Mouse (Mus musculus) forebrain, embryonic 16.5 days (tissue): ENCODE results near the gene A830031A19Rik. TPM values are rescaled to one million over a fixed set of nuclear protein-coding genes. Genes with fewer than 3 reads are reported as not detected.

Experiments
- ATAC-seq: fragments of 200-750 bp; cut with Nextera tagmentation; 2 replicates; pipeline ENCODE4 v1.8.0; 2017; ENCODE audit warnings: mild to moderate bottlenecking, moderate library complexity
- H3K27ac ChIP-seq: fragments of 300-500 bp; sonication (generic); 2 replicates; pipeline ENCODE4 v1.5.1; 2014; ENCODE audit warnings: low read length, control low read depth
- H3K27me3 ChIP-seq: fragments of 300-500 bp; sonication (generic); replicated peaks from 2 replicates; pipeline ENCODE4 v1.6.1; 2014; ENCODE audit warnings: low read length; ENCODE audit not compliant: control insufficient read depth, insufficient read depth
- H3K36me3 ChIP-seq: fragments of 300-500 bp; sonication (generic); 2 replicates; pipeline ENCODE4 v1.6.1; 2014; ENCODE audit not compliant: control insufficient read depth, insufficient read depth
- H3K4me1 ChIP-seq: fragments of 300-500 bp; sonication (generic); replicated peaks from 2 replicates; pipeline ENCODE4 v1.6.1; 2014; ENCODE audit warnings: low read length; ENCODE audit not compliant: control insufficient read depth, insufficient read depth
- H3K4me2 ChIP-seq: fragments of 300-500 bp; sonication (generic); 2 replicates; pipeline ENCODE4 v1.6.1; 2014; ENCODE audit warnings: mild to moderate bottlenecking, low read length, control low read depth
- H3K4me3 ChIP-seq: fragments of 300-500 bp; sonication (generic); replicated peaks from 2 replicates; pipeline ENCODE4 v1.5.1; 2014; ENCODE audit warnings: mild to moderate bottlenecking, low read length, control low read depth
- H3K9ac ChIP-seq: fragments of 300-500 bp; sonication (generic); replicated peaks from 2 replicates; pipeline ENCODE4 v1.6.1; 2014; ENCODE audit warnings: low read depth, low read length, control low read depth
- H3K9me3 ChIP-seq: fragments of 300-500 bp; sonication (generic); 2 replicates; pipeline ENCODE4 v1.6.1; 2016; ENCODE audit warnings: low read length; ENCODE audit not compliant: control insufficient read depth
- WGBS: fragments of 180-500 bp; shearing (Covaris S2); extraction: QIAGEN DNeasy Blood & Tissue Kit; methylation state at CpG from one replicate; pipeline ENCODE4 v1.1.7; 2014; 5-methylcytosine and 5-hydroxymethylcytosine counted together
- polyA plus RNA-seq: library from polyadenylated mRNA; unstranded; fragments of >200 nt; fragmentation: Nextera tagmentation; extraction: Ambion mirVana; gene quantifications from 2 replicates; pipeline ENCODE4 v1.2.1, GENCODE M21; 2015

A830031A19Rik gene
- polyA plus RNA-seq, 1 experiment from 2014 or later: not detected

GRCm38 (mm10) chr11:24090443-24090842 is 15.6 kb upstream of the A830031A19Rik start:
- peak overlapping the region; percentile 61 for H3K27ac ChIP-seq
- no peaks in the 10 kb centered on the region for H3K9me3 ChIP-seq
- 51% methylated on average over 4 of the region's 4 CpGs for WGBS
- H3K9ac ChIP-seq: peak overlapping the region; percentile 5
- peak overlapping the region; percentile 18; the same call in 1 of the 2 replicates for H3K4me3 ChIP-seq
- no peak for ATAC-seq
- peak overlapping the region; percentile 58 for H3K4me2 ChIP-seq
- peaks cover 90% of the 10 kb centered on the region for H3K4me1 ChIP-seq
- H3K36me3 ChIP-seq: peaks cover 15% of the 10 kb centered on the region
- no peaks in the 10 kb centered on the region for H3K27me3 ChIP-seq

DNA sequence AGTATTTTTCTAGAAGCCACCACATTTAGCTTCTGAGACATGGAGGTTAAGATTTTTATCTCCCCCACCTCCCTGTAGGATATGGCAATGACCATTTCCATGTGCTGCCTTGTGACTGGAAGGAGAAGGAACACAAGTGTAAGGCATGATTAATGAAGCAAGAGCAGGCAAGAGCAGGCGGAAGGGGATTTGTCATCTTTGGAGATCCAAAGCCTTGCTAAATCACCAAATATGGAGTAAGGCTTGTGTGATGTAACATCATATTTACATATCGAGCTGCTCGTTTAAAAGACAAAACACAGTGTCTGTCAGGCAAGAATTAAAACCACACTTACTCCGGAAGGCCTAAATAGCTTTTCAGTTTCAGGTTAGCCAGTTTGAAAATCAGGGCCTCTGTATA is 12.2 kb upstream of the A830031A19Rik start:
- peak overlapping the region; percentile 58 for H3K4me2 ChIP-seq
- peak overlapping the region; percentile 26 for H3K4me3 ChIP-seq
- no peaks in the 10 kb centered on the region for H3K9me3 ChIP-seq
- ATAC-seq: no peak
- H3K4me1 ChIP-seq: peaks cover 79% of the 10 kb centered on the region
- 46% methylated on average over 4 of the region's 4 CpGs for WGBS
- peaks cover 15% of the 10 kb centered on the region for H3K36me3 ChIP-seq
- peak overlapping the region; percentile 58 for H3K9ac ChIP-seq
- H3K27me3 ChIP-seq: no peaks in the 10 kb centered on the region
- H3K27ac ChIP-seq: peak overlapping the region; percentile 86

GRCm38 (mm10) chr11:24085986-24086385 is 11.1 kb upstream of the A830031A19Rik start:
- Histone ChIP-seq H3K27me3 (no peaks in the 10 kb centered on the region), H3K4me1 (peaks cover 71% of the 10 kb centered on the region), H3K9me3 (no peaks in the 10 kb centered on the region), H3K4me3 (peak overlapping the region; percentile 26), H3K36me3 (peaks cover 15% of the 10 kb centered on the region), H3K4me2 (peak overlapping the region; percentile 58), H3K27ac (peak overlapping the region; percentile 86), H3K9ac (peak overlapping the region; percentile 58)
- ATAC-seq: no peak
- WGBS: 45% methylated on average over 6 of the region's 6 CpGs

DNA sequence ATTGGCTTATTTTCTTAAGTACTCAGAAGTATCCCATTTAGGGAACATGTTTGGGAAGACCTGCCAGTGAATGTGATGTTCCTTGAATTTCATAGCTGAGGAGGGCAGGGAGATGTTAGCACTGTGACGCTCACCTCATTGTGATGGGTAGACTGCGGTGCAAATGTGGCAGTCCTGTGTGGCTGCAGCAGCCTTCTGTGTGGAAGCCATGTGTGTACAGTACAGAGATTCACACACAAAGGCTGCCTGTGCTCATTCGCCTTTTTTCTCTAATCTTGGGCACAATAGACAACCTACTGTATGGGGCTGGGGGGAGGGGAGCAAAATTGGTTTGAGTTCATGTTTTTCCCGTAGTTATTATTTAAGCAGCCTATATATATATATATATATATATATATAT is 9.7 kb upstream of the A830031A19Rik start:
- no peak for ATAC-seq
- Histone ChIP-seq H3K4me3 (peak overlapping the region; percentile 30), H3K4me2 (peak overlapping the region; percentile 67), H3K36me3 (peaks cover 15% of the 10 kb centered on the region), H3K9me3 (no peaks in the 10 kb centered on the region), H3K27ac (peak overlapping the region; percentile 89), H3K27me3 (no peaks in the 10 kb centered on the region), H3K9ac (peak overlapping the region; percentile 58), H3K4me1 (peaks cover 58% of the 10 kb centered on the region)
- 12% methylated on average over 4 of the region's 4 CpGs for WGBS

DNA sequence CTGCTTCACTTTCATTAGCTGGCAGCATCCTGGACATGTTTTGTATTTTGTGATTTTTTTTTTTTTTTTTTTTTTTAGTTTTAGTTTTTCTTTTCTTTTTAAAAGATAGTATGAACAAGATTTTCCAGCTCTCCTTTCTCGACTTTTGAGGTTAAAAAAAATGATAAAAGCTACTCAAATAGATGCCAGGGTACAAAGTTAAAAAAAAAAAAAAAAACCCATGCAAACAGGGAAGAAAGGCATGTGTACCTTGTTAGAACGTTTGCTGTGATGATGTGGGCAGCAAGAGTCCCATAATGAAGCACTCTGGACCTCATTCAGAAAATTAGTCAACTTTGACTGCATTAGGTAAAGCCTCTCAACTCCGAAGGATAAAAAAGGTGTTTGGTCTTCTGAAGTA is 9.2 kb upstream of the A830031A19Rik start:
- Histone ChIP-seq H3K27ac (peak overlapping the region; percentile 89), H3K9ac (peak overlapping the region; percentile 58), H3K4me1 (peaks cover 53% of the 10 kb centered on the region), H3K4me2 (peak overlapping the region; percentile 67), H3K27me3 (no peaks in the 10 kb centered on the region), H3K9me3 (no peaks in the 10 kb centered on the region), H3K36me3 (peaks cover 15% of the 10 kb centered on the region), H3K4me3 (peak overlapping the region; percentile 30)
- ATAC-seq: no peak
- WGBS: 27% methylated on average over 3 of the region's 3 CpGs

DNA sequence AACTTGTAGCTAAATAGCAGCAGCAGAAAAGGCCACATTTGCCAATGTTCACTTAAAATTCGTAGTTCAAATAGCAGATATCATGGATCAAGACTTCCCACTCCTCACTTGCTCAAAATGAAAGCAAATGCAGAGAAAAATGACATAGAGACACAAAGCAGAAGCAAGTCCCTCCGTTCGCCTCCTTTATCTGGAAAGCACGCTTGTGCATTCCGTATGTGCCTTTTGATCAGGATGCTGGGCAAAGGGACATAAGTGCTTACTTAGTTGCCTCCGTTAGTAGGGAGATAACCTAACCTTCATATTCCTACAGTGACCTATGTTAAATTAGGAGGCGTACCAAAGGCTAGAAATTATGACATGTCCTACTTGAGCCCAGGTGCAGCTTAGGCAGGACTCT is 8.6 kb upstream of the A830031A19Rik start:
- H3K9me3 ChIP-seq: no peaks in the 10 kb centered on the region
- WGBS: 25% methylated on average over 7 of the region's 7 CpGs
- ATAC-seq: no peak
- H3K27me3 ChIP-seq: no peaks in the 10 kb centered on the region
- peak overlapping the region; percentile 63 for H3K9ac ChIP-seq
- H3K4me1 ChIP-seq: peaks cover 46% of the 10 kb centered on the region
- H3K4me2 ChIP-seq: peak overlapping the region; percentile 63
- H3K4me3 ChIP-seq: peak overlapping the region; percentile 38
- peaks cover 15% of the 10 kb centered on the region for H3K36me3 ChIP-seq
- H3K27ac ChIP-seq: peak overlapping the region; percentile 86

DNA sequence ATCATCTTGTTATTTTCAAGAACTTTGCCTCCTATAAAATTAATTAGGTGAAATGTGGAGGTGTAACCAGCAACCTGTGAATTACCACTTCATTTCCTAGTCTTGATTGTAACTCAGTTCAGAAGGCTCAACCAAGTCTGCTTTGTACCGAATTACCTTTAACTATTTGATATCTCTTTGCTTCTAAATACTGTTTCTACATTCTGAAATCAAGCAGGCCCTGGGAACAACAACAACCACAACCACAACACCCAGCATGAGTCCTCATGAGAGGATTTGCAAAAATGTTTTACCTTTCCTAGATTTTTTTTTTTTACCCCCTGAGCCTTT is 8.2 kb upstream of the A830031A19Rik start:
- no peaks in the 10 kb centered on the region for H3K27me3 ChIP-seq
- WGBS: 14% methylated on average over 1 of the region's 1 CpGs
- peak overlapping the region; percentile 63 for H3K9ac ChIP-seq
- peaks cover 15% of the 10 kb centered on the region for H3K36me3 ChIP-seq
- peaks cover 43% of the 10 kb centered on the region for H3K4me1 ChIP-seq
- peak overlapping the region; percentile 63 for H3K4me2 ChIP-seq
- ATAC-seq: no peak
- no peaks in the 10 kb centered on the region for H3K9me3 ChIP-seq
- peak overlapping the region; percentile 38 for H3K4me3 ChIP-seq
- peak overlapping the region; percentile 86 for H3K27ac ChIP-seq

DNA sequence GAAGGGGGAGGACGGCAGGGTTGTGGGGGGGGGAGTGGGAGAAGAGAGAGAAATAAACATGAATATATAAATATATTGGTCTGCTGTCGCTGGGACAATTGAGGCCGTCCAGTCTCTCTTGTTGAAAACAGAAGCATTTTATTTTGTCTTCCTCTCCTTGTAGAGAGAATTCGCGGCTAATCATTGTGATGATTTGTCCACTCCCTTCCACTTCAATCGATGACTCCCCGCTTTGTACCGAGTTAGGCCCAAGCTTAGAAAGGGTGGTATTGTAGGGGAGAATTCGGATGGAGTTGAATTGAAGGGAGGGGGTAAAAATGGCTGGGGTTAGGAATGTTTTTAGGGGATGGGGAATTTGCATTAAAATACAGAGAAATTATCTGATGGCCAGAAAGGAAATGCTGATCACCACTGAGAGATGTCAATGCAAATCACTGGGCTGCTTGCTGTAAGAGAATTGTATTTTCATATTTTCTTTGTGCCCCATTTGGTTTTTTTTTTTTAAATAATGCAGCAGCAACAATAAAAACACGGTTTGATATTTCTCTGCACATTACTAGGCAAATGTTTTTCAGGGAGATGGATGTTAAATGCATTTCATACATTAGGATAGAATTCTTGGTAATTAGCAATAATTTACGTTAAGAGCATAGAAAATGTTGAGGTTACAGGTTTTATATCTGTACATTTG is 7.7 kb upstream of the A830031A19Rik start:
- no peak for ATAC-seq
- peaks cover 10% of the 10 kb centered on the region for H3K36me3 ChIP-seq
- no peaks in the 10 kb centered on the region for H3K27me3 ChIP-seq
- peaks cover 38% of the 10 kb centered on the region for H3K4me1 ChIP-seq
- peak overlapping the region; percentile 93 for H3K9ac ChIP-seq
- WGBS: 7% methylated on average over 11 of the region's 11 CpGs
- peak overlapping the region; percentile 63 for H3K4me2 ChIP-seq
- H3K9me3 ChIP-seq: no peaks in the 10 kb centered on the region
- H3K4me3 ChIP-seq: peak overlapping the region; percentile 70
- peak overlapping the region; percentile 99 for H3K27ac ChIP-seq

GRCm38 (mm10) chr11:24081687-24082384 is 7.0 kb upstream of the A830031A19Rik start:
- H3K4me1 ChIP-seq: peaks cover 31% of the 10 kb centered on the region
- peak; percentile 11; the same call in 1 of the 2 replicates for ATAC-seq
- peak overlapping the region; percentile 63 for H3K4me2 ChIP-seq
- H3K27ac ChIP-seq: peak overlapping the region; percentile 99
- no peaks in the 10 kb centered on the region for H3K9me3 ChIP-seq
- peak overlapping the region; percentile 93 for H3K9ac ChIP-seq
- no peaks in the 10 kb centered on the region for H3K27me3 ChIP-seq
- H3K4me3 ChIP-seq: peak overlapping the region; percentile 70
- under 1% methylated on average over 43 of the region's 43 CpGs for WGBS
- peaks cover 9% of the 10 kb centered on the region for H3K36me3 ChIP-seq
